Mouse (Mus musculus) cerebellum, postnatal 36 days (tissue): ENCODE results near the gene Plcb3.
A peak's percentile ranks its signal among the peaks of the same experiment; 100 is the strongest.

Experiments used
- DNase-seq, 2 experiments: peaks; one replicate each; pipeline ENCODE4 v3.0.0; 2021 to 2022; ENCODE audit warnings: mixed read lengths in 2 of 2

Gene Plcb3

GRCm38 (mm10) chr19:6990712-6991111 lies 14.4 kb upstream of the Plcb3 start:
- no peak for DNase-seq

- no peak for DNase-seq
Measured at GRCm38 (mm10) chr19:6989251-6989650, 13.0 kb upstream of the Plcb3 start.

GRCm38 (mm10) chr19:6987904-6988285 lies 11.6 kb upstream of the Plcb3 start:
- no peak for DNase-seq

GRCm38 (mm10) chr19:6987061-6987903 lies 11.0 kb upstream of the Plcb3 start, which contains the start of gene Vegfb:
Gene Vegfb, minus strand, starts transcription at chr19:6987651.
- DNase-seq, result peak; percentile 66 to 75

- no peak for DNase-seq
Measured at GRCm38 (mm10) chr19:6985951-6986708, 9.9 kb upstream of the Plcb3 start.

GRCm38 (mm10) chr19:6985300-6985699 lies 9.0 kb upstream of the Plcb3 start:
- DNase-seq, result no peak

GRCm38 (mm10) chr19:6983621-6984020 lies 7.4 kb upstream of the Plcb3 start:
- DNase-seq, result no peak

GRCm38 (mm10) chr19:6981465-6981864 lies 5.2 kb upstream of the Plcb3 start:
- no peak for DNase-seq

GRCm38 (mm10) chr19:6980381-6981093 lies 4.3 kb upstream of the Plcb3 start, which contains the start of gene Fkbp2:
Gene Fkbp2, minus strand, starts transcription at chr19:6980501.
- DNase-seq, result peak; percentile 99

- DNase-seq, result peak; percentile 98 to 100
Measured at GRCm38 (mm10) chr19:6979486-6980380, 3.5 kb upstream of the Plcb3 start.

- DNase-seq, result peak in 1 of 2 experiments; percentile 34
Measured at GRCm38 (mm10) chr19:6979001-6979479, 2.8 kb upstream of the Plcb3 start.

- no peak for DNase-seq
Measured at GRCm38 (mm10) chr19:6978639-6978974, 2.3 kb upstream of the Plcb3 start.

- DNase-seq, result no peak
Measured at GRCm38 (mm10) chr19:6977759-6978638, 1.7 kb upstream of the Plcb3 start.

- DNase-seq, result peak; percentile 49 to 60
Measured at GRCm38 (mm10) chr19:6974211-6975205, 1.8 kb downstream of the Plcb3 start, which contains the start of gene Ppp1r14b. Gene Ppp1r14b, plus strand, starts transcription at chr19:6974968.

- DNase-seq, result no peak
Measured at GRCm38 (mm10) chr19:6973581-6974190, 2.6 kb downstream of the Plcb3 start.

GRCm38 (mm10) chr19:6972247-6972917 lies 3.9 kb downstream of the Plcb3 start:
- no peak for DNase-seq

GRCm38 (mm10) chr19:6971644-6972043 lies 4.6 kb downstream of the Plcb3 start:
- no peak for DNase-seq

- no peak for DNase-seq
Measured at GRCm38 (mm10) chr19:6970460-6971085, 5.7 kb downstream of the Plcb3 start.
